Mouse (Mus musculus) cerebellum, adult 18-20 months (tissue): Measurements from ENCODE around the gene Olfr127.
"Not testable (repeated sequence)": the region's sequence is repeated elsewhere in the genome, so short reads cannot be mapped to it uniquely, and the experiment has no call there.

Experiments
- DNase-seq, 2 experiments: peaks; one replicate each; pipeline ENCODE4 v3.0.0; 2021

Olfr127 gene

DNA sequence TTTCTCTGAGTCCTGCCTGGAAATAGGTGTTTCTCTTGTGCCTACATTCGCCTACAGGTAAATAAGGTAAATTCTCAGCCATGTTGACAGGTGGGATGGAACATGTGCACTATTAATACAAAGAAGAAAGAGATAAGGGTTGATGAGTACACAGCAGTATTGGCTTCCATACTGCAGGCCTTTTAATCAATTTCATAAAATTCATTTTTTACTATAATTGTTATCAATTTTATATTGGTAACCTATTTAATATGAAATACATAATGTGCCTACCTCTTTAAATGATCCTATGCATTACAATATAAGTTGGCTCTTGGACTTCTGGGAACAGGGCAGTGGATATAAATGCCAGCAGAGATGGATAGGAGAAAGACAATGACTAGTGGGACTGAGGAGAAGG is at the start of gene Olfr127:
TSS of gene Olfr127 (plus strand) at position 301 of the 400 bp plus-strand sequence.
- DNase-seq = no peak

DNA sequence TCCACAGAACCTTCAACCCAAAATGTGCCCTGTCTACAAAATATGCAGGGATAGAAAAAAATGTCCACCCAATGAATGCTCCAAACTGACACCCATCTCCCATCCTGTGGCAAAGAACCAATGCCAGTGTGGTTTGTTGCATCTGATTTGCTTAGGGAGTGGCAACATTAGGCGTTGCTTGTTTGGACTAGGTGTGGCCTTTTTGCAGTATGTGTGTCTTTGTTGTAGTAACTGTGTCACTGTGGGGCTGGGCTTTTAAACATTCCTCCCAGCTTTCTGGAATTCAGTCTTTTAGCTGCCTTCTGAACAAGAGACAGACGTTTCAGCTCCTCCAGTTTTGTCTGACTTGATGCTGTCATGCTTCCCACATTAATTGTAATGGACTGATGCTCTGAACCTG is 36.3 kb upstream of the Olfr127 start:
- no peak for DNase-seq

DNA sequence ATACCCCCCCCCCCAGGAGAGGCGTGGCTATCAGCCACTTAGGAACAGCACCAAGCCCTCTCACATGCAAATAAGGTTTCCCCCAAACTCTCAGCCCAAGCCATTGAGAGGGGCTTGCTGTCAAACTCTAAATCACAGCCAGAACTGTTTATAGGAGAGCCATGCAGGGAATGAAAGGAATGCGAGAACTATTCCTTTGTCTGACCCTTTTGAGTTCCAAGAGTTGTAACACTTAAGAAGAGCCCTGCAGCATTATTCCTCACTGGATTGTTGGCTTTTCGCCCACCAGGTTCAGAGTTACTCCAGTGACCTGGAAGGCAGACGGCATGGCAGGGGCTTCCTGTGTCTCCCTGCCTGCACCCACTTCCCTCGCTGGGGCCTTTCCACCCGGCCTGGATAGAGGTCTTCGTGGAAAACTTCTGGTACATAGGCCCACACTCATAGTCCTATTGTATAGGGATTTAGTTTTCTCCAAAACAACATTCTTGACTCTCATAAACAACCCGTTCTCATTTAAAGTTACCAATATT is 30.5 kb upstream of the Olfr127 start:
- DNase-seq = no peak

DNA sequence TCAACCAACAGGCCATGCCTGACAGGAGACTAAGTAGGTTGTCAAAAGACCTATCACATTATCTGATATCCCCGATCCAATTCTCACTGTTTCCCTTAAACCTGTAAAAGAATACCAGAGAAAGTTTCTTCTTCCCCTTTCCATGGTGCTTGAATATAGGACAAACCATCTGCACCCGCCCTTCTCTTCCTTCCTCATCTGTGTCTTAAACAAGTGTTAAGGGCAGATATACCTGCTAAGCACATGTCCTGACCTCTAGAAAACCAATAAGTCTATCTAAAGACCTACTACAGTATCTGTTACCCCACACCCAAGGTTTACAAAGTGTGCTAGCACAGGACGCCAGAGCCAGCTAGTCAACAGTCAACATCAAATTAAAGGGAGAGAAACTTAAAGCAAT is 26.4 kb upstream of the Olfr127 start:
- DNase-seq = no peak

DNA sequence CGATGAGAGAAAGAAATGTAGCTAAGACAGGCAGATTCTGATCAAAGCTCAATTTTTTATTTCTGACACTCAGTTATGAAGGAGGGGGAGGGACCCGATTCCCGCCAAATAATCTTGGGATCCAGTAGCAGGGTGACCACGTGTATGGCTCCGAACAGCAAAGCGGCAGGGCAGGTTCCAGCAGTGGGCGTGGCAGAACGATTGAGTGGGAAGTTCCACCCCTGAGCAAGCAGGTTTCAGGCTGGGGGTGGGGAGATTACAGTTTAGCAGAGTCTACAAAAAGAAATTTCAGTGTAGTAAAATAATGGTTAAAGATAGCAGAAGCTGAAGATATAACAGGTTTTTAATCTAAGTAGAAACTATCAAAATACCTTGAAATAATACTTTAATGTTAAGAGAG is 6.6 kb downstream of the Olfr127 start:
- not testable (repeated sequence) for DNase-seq

DNA sequence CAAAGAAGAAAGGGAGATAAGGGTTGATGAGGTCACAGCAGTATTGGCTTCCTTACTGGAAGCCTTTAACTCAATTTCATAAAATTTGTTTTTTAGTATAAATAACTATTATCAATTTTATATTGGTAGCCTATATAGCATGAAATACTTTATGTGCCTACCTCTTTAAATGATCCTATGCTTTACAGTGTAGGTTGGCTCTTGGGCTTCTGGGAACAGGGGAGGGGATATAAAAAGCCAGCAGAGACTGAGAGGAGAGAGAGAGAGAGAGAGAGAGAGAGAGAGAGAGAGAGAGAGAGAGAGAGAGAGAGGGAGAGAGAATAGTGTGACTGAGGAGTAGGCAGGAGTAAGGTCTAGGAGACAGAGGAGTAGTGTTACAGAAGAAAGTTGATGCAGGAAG is 20.0 kb downstream of the Olfr127 start, which contains the start of gene Olfr128:
TSS of gene Olfr128 (plus strand) at position 301 of the 400 bp plus-strand sequence.
- DNase-seq = no peak

DNA sequence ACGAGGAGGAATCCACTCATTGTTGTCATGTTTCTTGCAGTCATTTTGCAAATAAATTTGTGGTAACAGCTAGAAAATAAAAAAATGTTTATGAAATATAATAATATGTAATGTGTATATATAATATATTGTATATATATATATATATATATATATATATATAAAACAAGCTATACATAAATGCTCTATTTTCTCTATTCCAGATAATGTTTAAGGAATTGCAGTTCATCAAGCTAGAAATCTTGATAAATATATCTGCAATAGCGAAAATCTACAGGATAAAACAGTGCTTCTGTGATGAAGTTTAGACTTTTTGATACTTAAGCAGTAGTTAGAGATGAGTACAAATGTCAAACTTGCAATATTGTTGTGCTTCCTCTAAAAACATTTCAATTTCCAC is 52.7 kb downstream of the Olfr127 start, which contains the start of gene Olfr761:
TSS of gene Olfr761 (minus strand) at position 101 of the 400 bp plus-strand sequence.
- DNase-seq = no peak
